Mouse (Mus musculus): ENCODE data around the gene B4galnt3. TPM values are rescaled to one million over a fixed set of nuclear protein-coding genes. Genes with fewer than 3 reads are reported as not detected.

Gene B4galnt3
- polyA plus RNA-seq, 1 experiment, result 0.66 TPM

DNA sequence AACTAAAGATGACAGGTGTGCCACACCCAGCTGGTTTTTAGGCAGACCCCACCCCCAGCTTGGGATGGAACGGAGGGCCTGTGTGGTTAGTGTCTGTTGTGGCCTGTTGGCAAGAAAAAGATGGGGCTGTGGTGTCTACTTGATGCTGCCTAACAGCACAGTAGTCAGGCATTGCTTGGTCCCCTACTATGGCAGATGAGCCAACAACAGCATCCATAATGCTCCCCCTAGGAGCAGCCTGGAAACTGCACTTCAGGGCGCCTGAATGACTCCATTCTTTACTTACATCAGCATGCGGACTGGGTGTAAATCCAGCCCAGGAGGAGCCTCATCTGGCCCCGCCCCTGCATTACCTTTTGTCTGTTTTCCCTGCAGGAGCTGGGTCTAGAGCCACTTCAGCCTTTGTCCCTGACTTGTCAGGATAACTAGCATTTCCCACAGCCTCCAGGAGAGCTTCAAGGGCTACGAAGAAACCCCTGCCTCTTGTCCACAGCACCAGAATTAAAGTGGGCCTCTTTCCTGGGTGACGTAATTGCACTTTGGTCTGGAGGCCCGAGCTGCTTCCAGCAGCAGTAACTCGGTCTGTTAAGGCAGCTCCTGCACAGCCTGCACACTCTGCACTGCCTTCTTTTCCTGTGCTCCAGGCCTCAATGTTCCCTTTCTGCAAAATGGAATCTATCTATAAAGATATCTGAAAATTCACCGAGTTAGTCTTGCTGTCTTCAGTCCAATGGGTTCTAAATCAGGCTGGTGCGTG is 94.5 kb downstream of the B4galnt3 start:
- Histone ChIP-seq H3K27me3 (ENCODE audit: control insufficient read depth, insufficient read depth, low read length) (no peaks in the 10 kb centered on the region), H3K4me1 (replicated peaks; ENCODE audit: control insufficient read depth, insufficient read depth, low read length) (peaks cover 23% of the 10 kb centered on the region), H3K36me3 (ENCODE audit: control insufficient read depth, insufficient read depth, low read length) (no peaks in the 10 kb centered on the region), H3K27ac (ENCODE audit: control insufficient read depth, insufficient read depth, low read length) (peak overlapping the region; percentile 0; the same call in 1 of the 2 replicates), H3K4me3 (ENCODE audit: control insufficient read depth, insufficient read depth, low read length) (no peak overlapping the region)
- TF ChIP-seq CTCF (IDR thresholded peaks at IDR 0.05; ENCODE audit: borderline replicate concordance, control insufficient read depth, extremely low read depth, insufficient read depth, low read length, poor library complexity), result no peak
- TF ChIP-seq POLR2A (IDR thresholded peaks at IDR 0.05; ENCODE audit: control insufficient read depth, extremely low read depth, insufficient read depth, low read length, poor library complexity), result no peak
- DNase-seq, result peak; percentile 41
- 78% methylated on average over 10 of the region's 10 CpGs for whole genome bisulfite sequencing

DNA sequence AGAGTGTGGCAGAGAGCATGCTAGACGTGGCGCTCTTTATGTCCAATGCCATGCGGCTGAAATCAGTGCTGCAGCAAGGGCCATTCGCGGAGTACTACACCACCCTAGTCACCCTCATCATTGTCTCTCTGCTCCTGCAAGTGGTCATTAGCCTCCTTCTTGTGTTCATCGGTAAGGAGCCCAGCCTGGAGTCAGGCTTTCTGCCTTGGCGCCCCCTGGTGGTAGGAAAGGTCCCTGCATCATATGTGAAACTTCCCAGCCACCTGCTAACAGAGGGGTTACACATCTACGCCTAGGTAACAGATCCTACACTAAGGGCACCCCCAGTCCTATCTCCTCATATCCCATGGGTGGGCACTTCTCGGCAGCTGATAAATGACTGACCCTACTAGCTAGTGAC is 96.4 kb downstream of the B4galnt3 start:
- H3K27ac ChIP-seq (ENCODE audit: control insufficient read depth, insufficient read depth, low read length), result no peak overlapping the region
- TF ChIP-seq POLR2A (IDR thresholded peaks at IDR 0.05; ENCODE audit: control insufficient read depth, extremely low read depth, insufficient read depth, low read length, poor library complexity), result no peak
- TF ChIP-seq CTCF (IDR thresholded peaks at IDR 0.05; ENCODE audit: borderline replicate concordance, control insufficient read depth, extremely low read depth, insufficient read depth, low read length, poor library complexity), result peak; percentile 92; the same call in 1 of the 2 replicates
- H3K36me3 ChIP-seq (ENCODE audit: control insufficient read depth, insufficient read depth, low read length), result no peaks in the 10 kb centered on the region
- DNase-seq, result peak; percentile 86
- whole genome bisulfite sequencing, result 38% methylated on average over 9 of the region's 9 CpGs
- H3K4me1 ChIP-seq (replicated peaks; ENCODE audit: control insufficient read depth, insufficient read depth, low read length), result peaks cover 38% of the 10 kb centered on the region
- no peak overlapping the region for H3K4me3 ChIP-seq (ENCODE audit: control insufficient read depth, insufficient read depth, low read length)
- H3K27me3 ChIP-seq (ENCODE audit: control insufficient read depth, insufficient read depth, low read length), result no peaks in the 10 kb centered on the region

DNA sequence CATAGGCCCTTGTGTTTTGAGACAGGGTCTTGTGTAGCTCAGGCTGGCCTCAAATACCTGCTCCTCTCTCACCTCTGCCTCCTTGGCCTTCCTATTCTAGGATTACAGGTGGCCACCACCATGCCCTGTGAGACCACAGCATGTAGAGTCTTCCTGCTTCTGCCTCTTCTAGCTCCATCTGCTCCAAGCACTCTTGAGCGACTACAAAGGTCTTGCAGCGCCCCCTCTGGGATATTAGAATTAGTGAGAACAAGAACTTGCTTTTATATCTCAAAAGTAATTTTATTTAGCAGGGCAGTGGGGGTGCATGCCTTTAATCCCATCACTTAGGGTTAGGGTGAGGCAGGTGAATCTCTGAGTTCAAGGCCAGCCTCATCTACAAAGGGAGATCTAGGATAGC is 97.5 kb downstream of the B4galnt3 start:
- peak; percentile 49 for DNase-seq

DNA sequence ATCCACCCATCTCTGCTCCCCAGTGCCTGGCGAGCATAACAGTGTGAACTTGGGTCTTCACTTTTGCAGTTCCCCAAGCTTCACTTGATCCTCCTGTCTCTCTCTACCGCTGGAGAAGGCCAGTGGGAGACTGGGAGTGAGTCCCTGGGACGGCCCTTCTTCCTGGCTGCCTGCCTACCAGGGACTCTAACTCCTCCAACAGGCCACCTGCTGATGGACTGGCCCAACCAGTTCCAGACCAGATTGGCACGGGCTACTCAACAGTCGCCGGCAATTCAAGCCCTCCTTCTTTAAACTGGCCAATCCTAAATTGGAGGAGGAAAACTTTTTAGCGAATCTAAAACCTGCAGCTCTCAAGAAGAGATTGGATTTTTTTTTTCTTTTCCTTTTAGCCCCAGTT is 99.4 kb downstream of the B4galnt3 start:
- DNase-seq, result no peak
- no peak overlapping the region for H3K27ac ChIP-seq (ENCODE audit: control insufficient read depth, insufficient read depth, low read length)
- 94% methylated on average over 7 of the region's 7 CpGs for WGBS

More for the DNA sequence above, 97.5 kb downstream of the B4galnt3 start:
- no peak overlapping the region for H3K27ac ChIP-seq (ENCODE audit: control insufficient read depth, insufficient read depth, low read length)
- H3K4me1 ChIP-seq (replicated peaks; ENCODE audit: control insufficient read depth, insufficient read depth, low read length), result peaks cover 34% of the 10 kb centered on the region
- H3K27me3 ChIP-seq (ENCODE audit: control insufficient read depth, insufficient read depth, low read length), result no peaks in the 10 kb centered on the region
- WGBS, result 23% methylated on average over 2 of the region's 2 CpGs
- no peaks in the 10 kb centered on the region for H3K36me3 ChIP-seq (ENCODE audit: control insufficient read depth, insufficient read depth, low read length)
- no peak overlapping the region for H3K4me3 ChIP-seq (ENCODE audit: control insufficient read depth, insufficient read depth, low read length)
- no peak for TF ChIP-seq CTCF (IDR thresholded peaks at IDR 0.05; ENCODE audit: borderline replicate concordance, control insufficient read depth, extremely low read depth, insufficient read depth, low read length, poor library complexity)
- TF ChIP-seq POLR2A (IDR thresholded peaks at IDR 0.05; ENCODE audit: control insufficient read depth, extremely low read depth, insufficient read depth, low read length, poor library complexity), result no peak

GRCm38 (mm10) chr6:120194305-120194704 is 100.1 kb downstream of the B4galnt3 start:
- no peak for DNase-seq
- Histone ChIP-seq H3K4me1 (replicated peaks; ENCODE audit: control insufficient read depth, insufficient read depth, low read length) (peaks cover 23% of the 10 kb centered on the region), H3K27me3 (ENCODE audit: control insufficient read depth, insufficient read depth, low read length) (no peaks in the 10 kb centered on the region), H3K36me3 (ENCODE audit: control insufficient read depth, insufficient read depth, low read length) (no peaks in the 10 kb centered on the region), H3K27ac (ENCODE audit: control insufficient read depth, insufficient read depth, low read length) (peak overlapping the region; percentile 41; the same call in 1 of the 2 replicates), H3K4me3 (ENCODE audit: control insufficient read depth, insufficient read depth, low read length) (no peak overlapping the region)
- 70% methylated on average over 10 of the region's 10 CpGs for WGBS
- TF ChIP-seq CTCF (IDR thresholded peaks at IDR 0.05; ENCODE audit: borderline replicate concordance, control insufficient read depth, extremely low read depth, insufficient read depth, low read length, poor library complexity), result no peak
- no peak for TF ChIP-seq POLR2A (IDR thresholded peaks at IDR 0.05; ENCODE audit: control insufficient read depth, extremely low read depth, insufficient read depth, low read length, poor library complexity)

More for the DNA sequence above, 99.4 kb downstream of the B4galnt3 start:
- no peaks in the 10 kb centered on the region for H3K27me3 ChIP-seq (ENCODE audit: control insufficient read depth, insufficient read depth, low read length)
- H3K4me3 ChIP-seq (ENCODE audit: control insufficient read depth, insufficient read depth, low read length), result no peak overlapping the region
- TF ChIP-seq CTCF (IDR thresholded peaks at IDR 0.05; ENCODE audit: borderline replicate concordance, control insufficient read depth, extremely low read depth, insufficient read depth, low read length, poor library complexity), result no peak
- no peak for TF ChIP-seq POLR2A (IDR thresholded peaks at IDR 0.05; ENCODE audit: control insufficient read depth, extremely low read depth, insufficient read depth, low read length, poor library complexity)
- peaks cover 29% of the 10 kb centered on the region for H3K4me1 ChIP-seq (replicated peaks; ENCODE audit: control insufficient read depth, insufficient read depth, low read length)
- no peaks in the 10 kb centered on the region for H3K36me3 ChIP-seq (ENCODE audit: control insufficient read depth, insufficient read depth, low read length)

DNA sequence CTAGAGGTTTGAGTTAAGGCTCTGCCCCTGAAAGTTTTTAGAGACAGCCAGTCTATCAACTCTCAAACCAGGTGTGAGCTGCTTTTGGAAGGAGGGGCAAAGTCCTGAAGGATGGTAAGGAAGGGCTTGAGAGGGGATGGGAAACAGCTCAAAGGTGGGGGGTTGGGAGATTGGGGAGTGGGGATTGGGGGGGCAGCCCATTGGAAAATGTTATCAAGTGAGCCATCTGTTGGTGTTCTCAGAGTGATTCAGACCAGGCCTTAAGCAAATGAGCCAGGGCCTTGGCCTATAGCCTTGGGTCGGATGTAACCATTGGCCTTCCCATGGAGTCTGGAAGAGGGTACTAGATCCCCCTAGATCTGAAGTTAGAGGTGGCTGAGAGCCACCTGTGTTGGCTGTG is 100.6 kb downstream of the B4galnt3 start:
- no peak overlapping the region for H3K4me3 ChIP-seq (ENCODE audit: control insufficient read depth, insufficient read depth, low read length)
- 87% methylated on average over 1 of the region's 1 CpGs for WGBS
- no peak for DNase-seq
- TF ChIP-seq POLR2A (IDR thresholded peaks at IDR 0.05; ENCODE audit: control insufficient read depth, extremely low read depth, insufficient read depth, low read length, poor library complexity) (no peak), CTCF (IDR thresholded peaks at IDR 0.05; ENCODE audit: borderline replicate concordance, control insufficient read depth, extremely low read depth, insufficient read depth, low read length, poor library complexity) (no peak)
- peak overlapping the region; percentile 57; the same call in 1 of the 2 replicates for H3K27ac ChIP-seq (ENCODE audit: control insufficient read depth, insufficient read depth, low read length)
- H3K27me3 ChIP-seq (ENCODE audit: control insufficient read depth, insufficient read depth, low read length), result no peaks in the 10 kb centered on the region
- H3K36me3 ChIP-seq (ENCODE audit: control insufficient read depth, insufficient read depth, low read length), result no peaks in the 10 kb centered on the region
- H3K4me1 ChIP-seq (replicated peaks; ENCODE audit: control insufficient read depth, insufficient read depth, low read length), result peaks cover 20% of the 10 kb centered on the region

Measured in thymus, adult 2 months (tissue).